Mouse (Mus musculus) adrenal gland, postnatal 4 days (tissue): ENCODE measurements around the gene Per2. TPM values are rescaled to one million over a fixed set of nuclear protein-coding genes. Genes with fewer than 3 reads are reported as not detected.

Source experiments
- DNase-seq, 2 experiments: peaks; one replicate each; pipeline ENCODE4 v3.0.0; 2021 to 2022; ENCODE audit warnings: low spot score in 2 of 2, mixed read lengths in 2 of 2
- total RNA-seq, 2 experiments: library from RNA; stranded (reverse); gene quantifications; 2 replicates each; pipeline ENCODE4 v1.2.3; 2021

Per2 gene
- total RNA-seq, 2 experiments from 2014 or later: 23.6 to 27.1 TPM

DNA sequence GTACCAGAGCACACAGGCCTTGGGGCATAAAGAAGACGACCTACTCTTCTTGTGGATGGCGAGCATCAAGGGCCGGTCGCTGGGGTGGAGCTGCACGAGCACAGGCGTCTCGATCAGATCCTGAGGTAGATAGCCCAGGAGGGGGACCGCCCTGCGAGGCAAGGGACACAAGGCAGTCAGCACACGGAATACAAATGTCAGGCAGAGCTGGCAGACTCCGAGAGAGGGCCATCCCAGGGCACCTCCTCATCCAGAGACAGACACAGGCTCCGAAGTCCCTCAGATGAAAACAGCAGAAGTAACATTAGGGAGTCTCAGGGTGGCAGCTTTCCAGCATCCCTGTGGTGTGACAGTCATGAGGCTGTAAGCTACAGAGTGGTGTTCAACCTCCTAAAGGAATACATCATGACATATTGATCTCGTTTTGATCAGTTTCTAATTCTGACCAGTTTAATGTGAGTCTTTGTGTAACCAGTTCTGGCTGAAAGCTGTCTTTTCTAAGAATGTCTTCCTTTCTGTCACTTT is 23.5 kb downstream of the Per2 start:
- no peak for DNase-seq

DNA sequence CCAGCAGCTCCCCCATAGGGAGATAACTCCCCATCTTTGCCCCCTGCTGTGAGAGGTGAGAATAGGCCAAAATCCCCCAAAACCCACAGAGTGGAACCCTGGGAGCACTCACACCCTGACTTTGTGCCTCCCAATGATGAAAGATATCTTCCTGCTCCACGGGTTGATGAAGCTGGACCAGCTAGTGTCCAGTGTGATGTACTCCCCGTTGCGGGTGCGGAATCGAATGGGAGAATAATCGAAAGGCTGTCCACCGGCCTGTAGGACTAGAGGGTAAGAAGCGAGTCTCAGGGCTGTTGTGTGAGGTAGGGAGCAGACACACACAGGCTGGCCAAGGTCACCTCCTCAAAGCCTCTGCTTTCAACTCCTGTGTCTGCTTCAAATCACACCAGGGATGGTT is 24.2 kb downstream of the Per2 start:
- DNase-seq: no peak

- DNase-seq: no peak
These were observed 28.4 kb downstream of the Per2 start for GRCm38 (mm10) chr1:91430761-91431160.

DNA sequence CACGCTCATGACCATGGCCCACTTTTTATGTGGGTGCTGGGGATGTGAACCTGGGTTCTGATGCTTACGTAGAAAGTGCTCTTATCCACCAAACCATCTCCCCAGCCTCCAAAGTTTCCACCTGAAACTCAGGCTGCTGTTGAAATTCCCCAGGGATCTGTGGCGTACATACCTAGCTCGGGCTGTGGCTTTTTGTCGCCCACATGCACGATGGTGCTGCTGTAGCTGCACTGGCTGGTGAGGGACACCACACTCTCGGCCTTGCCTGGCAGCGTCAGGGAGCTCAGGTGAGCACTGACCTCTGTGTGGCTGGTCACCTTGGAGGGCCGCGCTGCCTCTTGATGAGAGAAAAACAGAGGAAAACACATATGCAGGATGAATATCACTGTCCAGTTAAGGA is 29.9 kb downstream of the Per2 start:
- no peak for DNase-seq

- DNase-seq: peak; percentile 69 to 84
These were observed 30.5 kb downstream of the Per2 start for GRCm38 (mm10) chr1:91428614-91429013.

- DNase-seq: no peak
These were observed 32.7 kb downstream of the Per2 start for GRCm38 (mm10) chr1:91426397-91426796.

DNA sequence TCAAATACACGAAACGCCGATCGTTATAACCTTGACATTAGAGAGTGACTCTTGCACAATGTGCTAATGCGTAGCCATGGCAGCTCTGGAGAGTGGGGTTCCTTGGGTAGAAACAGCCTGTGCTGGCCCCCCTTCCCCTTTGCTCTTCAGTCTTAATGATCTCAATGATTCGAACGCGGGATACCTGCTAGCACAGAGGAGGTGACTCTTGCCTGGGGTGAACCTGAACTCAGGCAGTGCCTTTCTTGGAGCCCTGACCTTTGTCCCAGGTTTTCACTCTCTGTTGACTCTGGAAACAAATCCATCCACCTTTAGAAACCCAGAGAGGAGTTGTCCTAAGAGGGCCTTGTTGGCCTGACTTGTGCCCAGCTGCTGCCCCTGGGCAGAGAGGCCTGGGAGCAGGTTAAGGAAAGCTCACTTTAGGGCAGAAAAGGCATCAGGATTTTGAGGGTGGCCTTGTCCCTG is 38.5 kb downstream of the Per2 start:
- no peak for DNase-seq

DNA sequence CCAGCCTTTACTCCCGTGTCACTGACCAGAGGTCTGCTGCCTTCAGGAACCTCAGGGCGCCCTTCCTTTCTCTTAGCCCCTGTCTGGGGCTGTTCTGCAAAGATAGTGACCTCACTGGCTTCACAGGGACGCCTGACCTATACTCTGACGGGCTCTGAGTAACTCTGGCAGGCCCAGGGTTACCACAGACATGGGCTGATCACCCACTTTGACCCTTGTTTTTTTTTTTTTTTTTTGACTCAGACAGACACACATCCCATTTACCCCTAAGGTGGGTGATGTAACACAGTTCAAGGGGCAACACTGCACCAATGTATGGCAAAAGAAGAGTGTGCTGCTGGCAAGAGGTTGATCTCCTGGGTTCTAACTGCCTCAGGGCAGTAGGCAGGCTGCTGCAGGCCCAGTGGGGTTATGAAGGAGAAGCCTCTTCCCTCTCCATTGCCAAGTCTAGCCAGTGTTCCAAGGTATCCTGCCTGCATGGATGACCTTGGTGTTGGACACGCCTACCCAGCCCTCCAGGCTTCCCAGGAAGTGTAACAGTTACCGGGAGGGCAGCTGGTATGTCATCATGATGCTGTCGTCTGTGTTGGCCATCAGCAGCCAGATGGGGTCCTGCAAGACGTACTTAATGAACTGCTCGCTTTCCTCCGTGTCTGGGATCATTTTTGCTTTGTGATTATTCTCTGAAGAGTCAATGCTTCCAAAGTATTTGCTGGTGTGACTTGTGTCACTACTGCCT is 39.1 kb downstream of the Per2 start:
- DNase-seq: peak in 1 of 2 experiments; percentile 31

GRCm38 (mm10) chr1:91417991-91418390 is 41.1 kb downstream of the Per2 start:
- DNase-seq: no peak

DNA sequence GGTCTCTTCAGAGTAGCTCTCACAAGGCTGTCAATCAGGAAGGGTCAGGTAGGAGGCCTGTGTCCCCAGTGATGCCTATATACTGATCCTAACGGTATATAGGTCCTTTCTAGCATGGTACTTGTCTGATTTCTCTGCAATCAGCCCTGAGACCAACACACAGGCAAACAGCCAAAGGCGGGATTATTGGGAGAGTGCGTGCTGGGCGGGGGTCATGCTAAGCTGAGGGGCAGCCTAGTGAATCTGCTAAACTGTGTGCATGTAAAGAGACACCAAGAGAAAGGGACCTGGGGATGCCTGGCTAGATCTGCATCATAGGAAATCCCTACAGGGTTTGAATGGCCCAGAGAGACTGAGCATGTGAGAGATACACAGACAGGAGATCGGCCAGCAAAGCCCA is 43.8 kb downstream of the Per2 start:
- no peak for DNase-seq

DNA sequence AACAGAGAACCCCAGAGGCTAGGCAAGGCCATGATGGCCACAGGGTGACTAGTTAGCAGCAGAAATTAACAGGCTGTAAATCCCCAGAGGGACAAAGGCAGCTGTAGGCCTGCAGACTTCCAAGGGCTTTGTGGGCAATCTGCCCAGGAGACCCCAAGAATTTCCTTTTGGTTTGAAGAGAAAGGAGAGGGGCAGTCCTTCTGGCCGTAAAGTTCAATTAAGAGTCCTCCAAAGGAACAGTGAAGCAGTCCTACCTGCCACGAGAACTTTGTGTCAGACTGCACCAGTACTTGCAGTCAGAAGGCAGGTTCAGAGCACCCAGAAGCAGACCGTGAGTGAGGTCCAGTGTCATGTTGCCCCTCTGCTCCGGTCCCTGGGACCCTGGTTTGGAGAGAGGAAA is 44.2 kb downstream of the Per2 start:
- no peak for DNase-seq

DNA sequence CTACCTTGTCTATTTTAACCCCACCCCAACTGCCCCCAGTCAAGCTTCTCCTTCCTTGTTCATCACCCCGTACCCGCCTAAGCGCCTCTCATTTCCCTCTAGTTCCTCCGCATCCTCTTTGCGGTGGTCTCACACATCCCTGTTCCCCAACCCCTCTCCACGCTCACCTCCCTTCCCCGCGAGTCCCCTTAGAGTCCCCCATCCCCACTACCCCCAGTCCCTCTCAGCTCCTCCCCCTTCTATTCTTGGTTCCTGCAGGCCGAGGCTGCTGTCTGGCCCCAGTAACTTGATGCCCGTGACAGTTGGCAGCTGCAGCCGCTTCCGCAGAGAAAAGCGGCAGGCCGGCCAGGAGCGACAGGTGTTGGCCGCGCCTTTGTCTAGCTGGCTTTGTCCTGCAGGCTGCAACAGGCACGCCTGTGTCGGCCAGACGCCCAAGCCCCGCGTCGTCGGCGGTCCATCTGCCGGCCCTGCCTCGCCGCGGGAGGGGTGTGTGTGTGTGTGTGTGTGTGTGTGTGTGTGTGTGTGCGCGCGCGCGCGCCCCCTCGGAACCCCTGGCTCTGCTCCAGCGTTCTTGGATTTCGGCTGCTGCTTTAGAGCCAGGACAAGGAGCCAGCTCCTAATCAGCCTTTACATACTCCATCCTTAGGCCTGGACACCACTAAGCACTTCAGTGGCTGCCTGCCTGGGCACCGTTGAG is 45.1 kb downstream of the Per2 start, which contains the start of gene Hes6:
Gene Hes6 (minus strand): TSS at position 141 of the 697 bp plus-strand sequence.
- peak; percentile 43 to 55 for DNase-seq

DNA sequence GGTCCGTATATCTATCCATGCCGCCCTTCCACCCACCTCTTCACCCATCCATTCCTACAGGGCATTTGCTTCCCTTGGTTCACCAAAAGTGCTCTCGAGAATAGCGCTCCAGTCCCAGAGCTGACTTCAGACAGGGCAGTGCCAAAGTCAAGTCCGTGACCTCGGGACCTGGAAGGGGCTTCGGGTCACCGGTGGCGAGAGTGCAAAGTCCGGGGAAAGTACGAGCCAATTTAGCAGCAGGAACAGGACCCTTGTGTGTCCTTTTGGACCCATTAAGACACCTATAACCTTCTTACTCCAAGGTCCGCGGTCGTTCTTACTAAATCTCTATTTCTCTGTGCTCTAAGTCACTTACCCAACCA is 45.6 kb downstream of the Per2 start:
- DNase-seq: no peak

- peak; percentile 74 to 92 for DNase-seq
These were observed 46.1 kb downstream of the Per2 start for GRCm38 (mm10) chr1:91413030-91413506.

- no peak for DNase-seq
These were observed 46.7 kb downstream of the Per2 start for GRCm38 (mm10) chr1:91412286-91413029.

DNA sequence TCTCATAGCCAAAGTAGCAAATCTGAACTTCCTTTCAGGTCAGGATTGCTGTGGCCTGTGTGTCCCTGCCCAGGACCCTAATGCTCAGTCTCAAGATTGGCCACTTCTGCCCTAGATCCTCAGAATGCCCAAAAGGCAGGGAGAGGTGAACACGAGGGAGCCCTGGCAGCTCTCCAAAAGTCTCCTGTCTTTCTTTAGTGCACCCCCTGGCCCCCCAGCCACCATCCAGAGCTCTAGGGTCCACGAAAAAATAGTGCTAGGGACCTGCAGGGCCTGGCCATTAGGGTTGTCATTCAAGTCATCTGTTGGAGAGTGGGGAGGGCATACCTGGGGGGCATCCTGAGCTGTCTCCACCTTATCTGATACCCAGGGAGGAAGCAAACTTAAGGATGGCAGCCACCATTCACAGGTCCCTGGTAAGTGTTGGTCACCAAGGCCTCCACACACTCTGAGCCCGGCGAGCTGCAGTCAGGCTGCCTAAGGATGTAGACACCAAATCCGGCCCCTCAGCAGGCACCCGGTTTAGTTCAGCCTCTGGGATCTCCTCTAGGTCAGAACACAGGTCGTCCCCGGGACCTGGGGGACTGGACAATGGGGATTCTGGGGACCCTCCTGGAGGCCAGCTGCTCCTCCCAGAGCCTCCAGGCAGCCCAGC is 47.4 kb downstream of the Per2 start:
- DNase-seq: no peak

GRCm38 (mm10) chr1:91407819-91408218 is 51.3 kb downstream of the Per2 start:
- DNase-seq: no peak

DNA sequence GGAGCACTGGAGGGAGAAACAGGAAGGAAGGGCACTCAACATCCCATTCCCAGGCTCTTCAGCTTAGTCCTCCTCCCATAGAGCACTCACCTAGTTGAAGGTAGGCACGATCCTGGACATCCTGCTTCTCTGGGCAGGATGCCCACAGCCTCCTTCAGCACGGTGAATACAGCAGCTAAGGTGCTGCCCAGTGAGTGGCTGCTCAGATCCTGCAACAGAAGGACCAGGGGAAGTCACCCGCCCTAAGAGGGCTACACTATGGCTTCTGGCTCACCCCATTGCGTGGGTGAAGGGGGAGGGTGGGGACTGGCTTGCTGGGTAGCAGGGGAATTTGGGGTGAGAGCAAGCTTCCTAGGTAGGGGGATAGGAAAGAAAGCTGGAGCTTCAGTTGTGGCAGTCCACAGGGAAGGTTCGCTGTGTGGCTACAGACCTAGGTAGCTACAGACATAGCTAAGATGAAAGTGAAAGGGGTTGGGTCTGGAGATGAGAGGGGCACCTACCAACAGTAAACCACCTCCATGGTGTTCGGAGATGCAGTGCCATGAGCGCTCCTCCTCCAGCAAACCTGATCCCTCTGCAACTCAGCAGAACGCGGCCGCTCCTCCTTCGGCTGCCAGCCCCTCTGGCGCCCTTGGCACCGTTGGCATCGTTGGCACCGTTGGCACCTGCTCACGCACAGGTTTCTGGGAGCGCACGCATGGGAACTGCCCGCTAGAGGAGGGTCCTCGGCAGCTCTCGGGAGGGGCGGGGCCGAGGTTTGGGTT is 53.5 kb downstream of the Per2 start:
- no peak for DNase-seq

- DNase-seq: no peak
These were observed 54.1 kb downstream of the Per2 start for GRCm38 (mm10) chr1:91404976-91405375.
